Mouse (Mus musculus): ENCODE results near the gene Syf2.
A peak's percentile ranks its signal among the peaks of the same experiment; 100 is the strongest.

- no peak for TF ChIP-seq CTCF (IDR thresholded peaks at IDR 0.05; ENCODE audit: extremely low read depth, insufficient read length, insufficient replicate concordance, low read depth, low read length)
- TF ChIP-seq POLR2A (IDR thresholded peaks at IDR 0.05; ENCODE audit: low read depth, low read length), result peak; percentile 69
These were observed 6.5 kb upstream of the Syf2 start for GRCm38 (mm10) chr4:134924019-134924741.
